Mouse (Mus musculus) C2C12 (cell line): ENCODE measurements around the gene Gpha2. TPM values are rescaled to one million over a fixed set of nuclear protein-coding genes. Genes with fewer than 3 reads are reported as not detected.

ENCODE experiments used
- H3K27me3 ChIP-seq: one replicate; pipeline ENCODE4 v1.6.1; 2011; ENCODE audit not compliant: control insufficient read depth, insufficient read depth, insufficient read length
- H3K36me3 ChIP-seq: one replicate; pipeline ENCODE4 v1.6.1; 2011; ENCODE audit not compliant: control insufficient read depth, insufficient read depth
- H3K4me3 ChIP-seq: one replicate; pipeline ENCODE4 v1.5.1; 2011; ENCODE audit warnings: mild to moderate bottlenecking, control low read depth; ENCODE audit not compliant: poor library complexity, insufficient read depth, severe bottlenecking
- H3K79me2 ChIP-seq: one replicate; pipeline ENCODE4 v1.6.1; 2011; ENCODE audit not compliant: control insufficient read depth, insufficient read depth
- H3K79me3 ChIP-seq: one replicate; pipeline ENCODE4 v1.6.1; 2011; ENCODE audit warnings: low read depth, control low read depth
- H3ac ChIP-seq: one replicate; pipeline ENCODE3; 2011; ENCODE audit warnings: low read depth; ENCODE audit not compliant: control insufficient read depth, insufficient read length
- CEBPB ChIP-seq: IDR thresholded peaks from one replicate; pipeline ENCODE4 v1.6.1; 2011; ENCODE audit warnings: low read depth, mild to moderate bottlenecking, control low read depth, moderate library complexity
- CTCF ChIP-seq: IDR thresholded peaks from one replicate; pipeline ENCODE4 v1.5.1; 2011; ENCODE audit not compliant: control insufficient read depth, insufficient read depth, insufficient read length
- FOSL1 ChIP-seq: IDR thresholded peaks from one replicate; pipeline ENCODE4 v1.8.0; 2011; ENCODE audit warnings: mild to moderate bottlenecking, low read length; ENCODE audit not compliant: poor library complexity, insufficient read depth, severe bottlenecking
- MAX ChIP-seq: IDR thresholded peaks from one replicate; pipeline ENCODE4 v1.6.1; 2011; ENCODE audit warnings: mild to moderate bottlenecking, control low read depth
- MYOD1 ChIP-seq: IDR thresholded peaks from one replicate; pipeline ENCODE4 v1.6.1; 2011; ENCODE audit warnings: low read depth; ENCODE audit not compliant: control insufficient read depth, insufficient read length
- MYOG ChIP-seq: IDR thresholded peaks from one replicate; pipeline ENCODE4 v1.6.1; 2011; ENCODE audit not compliant: control insufficient read depth, insufficient read length; ENCODE audit errors: extremely low read depth
- USF1 ChIP-seq: IDR thresholded peaks from one replicate; pipeline ENCODE4 v1.6.1; 2011; ENCODE audit warnings: low read depth, mild to moderate bottlenecking, control low read depth, moderate library complexity
- microRNA-seq: library from miRNA; unstranded; fragments of <30 nt; microRNA quantifications from one replicate; pipeline ENCODE4, GENCODE M21; 2019; ENCODE audit warnings: borderline microRNAs expressed
- polyA plus RNA-seq: library from polyadenylated mRNA; unstranded; fragments of >200 nt; fragmentation: generic; extraction: Trizol; gene quantifications from one replicate; pipeline ENCODE4 v1.2.1, GENCODE M21; 2012; ENCODE audit warnings: missing spikeins

The Gpha2 gene
- polyA plus RNA-seq, 1 experiment: 0.13 TPM

GRCm38 (mm10) chr19:6276426-6277421 lies 50.5 kb downstream of the Gpha2 start, which contains the start of gene Ehd1:
Gene Ehd1 (plus strand): TSS chr19:6276725.
- Histone ChIP-seq H3K27me3 (no peaks in the 10 kb centered on the region), H3K79me2 (peaks cover 57% of the 10 kb centered on the region), H3K79me3 (peaks cover 43% of the 10 kb centered on the region), H3K4me3 (peak within 1 kb of the TSS; percentile 92), H3ac (peak within 1 kb of the TSS; percentile 82), H3K36me3 (peaks cover 29% of the 10 kb centered on the region)
- TF ChIP-seq FOSL1 (no peak), USF1 (no peak), CTCF (peak; percentile 95), CEBPB (no peak), MYOG (no peak), MAX (peak; percentile 95), MYOD1 (no peak)

Small RNA genes within 50 kb of the gene (microRNA-seq; reads per million reads assigned to microRNA genes)
- gene Mir192: 77.8 reads per million, percentile 72 among the genes with 10 or more reads in this experiment
- gene Mir194-2: 37.5 reads per million, percentile 68 among the genes with 10 or more reads in this experiment

Other genes starting within 250 kb of the Gpha2 start
- not detected for gene Slc22a20, start 240.2 kb upstream of the Gpha2 start, polyA plus RNA-seq
- gene Capn1, start 210.5 kb upstream of the Gpha2 start, polyA plus RNA-seq: 36.9 TPM
- 18.7 TPM for gene Syvn1, start 179.8 kb upstream of the Gpha2 start, polyA plus RNA-seq
- gene Mrpl49, start 168.6 kb upstream of the Gpha2 start, polyA plus RNA-seq: 60.0 TPM
- 2,541 TPM for gene Fau, start 168.5 kb upstream of the Gpha2 start, polyA plus RNA-seq
- gene Znhit2, start 165.2 kb upstream of the Gpha2 start, polyA plus RNA-seq: 49.8 TPM
- 14.7 TPM for gene Tm7sf2, start 158.0 kb upstream of the Gpha2 start, polyA plus RNA-seq
- gene Vps51, start 149.1 kb upstream of the Gpha2 start, polyA plus RNA-seq: 55.2 TPM
- gene Tmem262, start 146.3 kb upstream of the Gpha2 start, polyA plus RNA-seq: not detected
- gene Gm28374, start 144.1 kb upstream of the Gpha2 start, polyA plus RNA-seq: 0.44 TPM
- 59.7 TPM for gene Zfpl1, start 141.4 kb upstream of the Gpha2 start, polyA plus RNA-seq
- gene Cdca5, start 141.4 kb upstream of the Gpha2 start, polyA plus RNA-seq: 33.0 TPM
- 0.36 TPM for gene AC131692.1, start 132.0 kb upstream of the Gpha2 start, polyA plus RNA-seq
- gene Naaladl1, start 120.6 kb upstream of the Gpha2 start, polyA plus RNA-seq: 0.16 TPM
- gene Sac3d1, start 107.7 kb upstream of the Gpha2 start, polyA plus RNA-seq: 44.7 TPM
- 22.7 TPM for gene Snx15, start 98.1 kb upstream of the Gpha2 start, polyA plus RNA-seq
- 0.04 TPM for gene Batf2, start 85.4 kb upstream of the Gpha2 start, polyA plus RNA-seq
- gene Arl2, start 84.8 kb upstream of the Gpha2 start, polyA plus RNA-seq: 78.3 TPM
- gene Majin, start 42.0 kb upstream of the Gpha2 start, polyA plus RNA-seq: not detected
- 25.3 TPM for gene Ppp2r5b, start 9.5 kb downstream of the Gpha2 start, polyA plus RNA-seq
- 10.3 TPM for gene Atg2a, start 15.3 kb downstream of the Gpha2 start, polyA plus RNA-seq
- 219 TPM for gene Ehd1, start 50.3 kb downstream of the Gpha2 start, polyA plus RNA-seq
- 7.2 TPM for gene Cdc42bpg, start 80.1 kb downstream of the Gpha2 start, polyA plus RNA-seq
- gene Men1, start 108.6 kb downstream of the Gpha2 start, polyA plus RNA-seq: 51.0 TPM
- 10.2 TPM for gene Map4k2, start 114.8 kb downstream of the Gpha2 start, polyA plus RNA-seq
- gene Sf1, start 137.3 kb downstream of the Gpha2 start, polyA plus RNA-seq: 138 TPM
- 1.2 TPM for gene Pygm, start 158.0 kb downstream of the Gpha2 start, polyA plus RNA-seq
- gene Rasgrp2, start 173.0 kb downstream of the Gpha2 start, polyA plus RNA-seq: 0.71 TPM
- gene Nrxn2, start 192.4 kb downstream of the Gpha2 start, polyA plus RNA-seq: 0.09 TPM